In genomic region chr7:84137779-84138178, GRCm38 (mm10) we compare ENCODE assay signal across 14 mouse cellular contexts. TPM values are rescaled to one million over a fixed set of nuclear protein-coding genes. Genes with fewer than 3 reads are reported as not detected.
A peak's percentile ranks its signal among the peaks of the same experiment; 100 is the strongest.
DNase-seq lines count a peak whose midpoint lies in the region; ATAC-seq and TF ChIP-seq lines count a peak whose summit lies in the region.
"Had no signal": no experiment of that assay in that cellular context is flagged by ENCODE, and none has a peak within 500 bp of the region (broad histone marks: within the 10 kb centered on the region; RNA-seq: fewer than 3 reads in every experiment).

No protein-coding gene starts in this region.

- H3K27ac ChIP-seq in left cerebral cortex, adult 2 months = no peak overlapping the region

- TF ChIP-seq CTCF in left cerebral cortex, adult 2 months (IDR thresholded peaks at IDR 0.05) = no peak

- H3K4me3 ChIP-seq in left cerebral cortex, adult 2 months = no peak overlapping the region
- H3K4me3 ChIP-seq: megakaryocyte, embryonic 14.5 days had no signal

- intact Hi-C loops in heart, postnatal 10 days (cut with DNase I) = no loop called here
- intact Hi-C loops in left cerebral cortex, adult 2 months (cut with DNase I) = no loop called here
- intact Hi-C loops in left cerebral cortex, postnatal 4 days (cut with DNase I) = no loop called here

- DNase-seq in heart, adult 11 months = peak; percentile 45
- no peak for DNase-seq in heart, postnatal 10 days
- peak; percentile 26 to 40 for DNase-seq in left cerebral cortex, adult 2 months (ENCODE audit: extremely low spot score in 1 of 2, low spot score in 2 of 2)
- DNase-seq in left cerebral cortex, postnatal 4 days = no peak
- DNase-seq in thymus, postnatal 4 days = peak; percentile 42
- no peak for DNase-seq in thymus, postnatal 36 days
- DNase-seq in embryo, embryonic 9.5 days (ENCODE audit: extremely low spot score) = no peak
- DNase-seq: cerebellum, adult 8-10 months; heart, postnatal 14 days; kidney, postnatal 36 days; lung, embryonic 14.5 days had no signal

- no peak for ATAC-seq in granulocyte monocyte progenitor cell, adult 5-6 weeks (replicated peaks; ENCODE audit: poor library complexity, severe bottlenecking)
- ATAC-seq: intestine, embryonic 16.5 days had no signal

RNA-seq across cellular contexts. Expression of gene Abhd17c, which starts 13.9 kb away (rescaled TPM):
- total RNA-seq in heart, postnatal 10 days (2021) = 10 to 100 TPM; 39.3 to 46.7 TPM
- 10 to 100 TPM; 33.3 to 37.6 TPM for total RNA-seq in left cerebral cortex, adult 2 months (2021)
- total RNA-seq in left cerebral cortex, postnatal 4 days (2021) = 100 to 1,000 TPM; 108 to 112 TPM
- 42.3 and 51.2 TPM in 2 replicates for total RNA-seq in granulocyte monocyte progenitor cell, adult 5-6 weeks (2014; fragmentation: Nextera tagmentation)
- total RNA-seq in granulocyte monocyte progenitor cell, adult 5-6 weeks (2017) = 14.9 and 18.6 TPM in 2 replicates

RNA-seq across cellular contexts. Expression of gene Cemip, which starts 51.5 kb away (rescaled TPM):
- 1 to 10 TPM; 1.5 TPM for total RNA-seq in heart, postnatal 10 days (2021)
- 10 to 100 TPM; 16.3 to 16.9 TPM for total RNA-seq in left cerebral cortex, adult 2 months (2021)
- total RNA-seq in left cerebral cortex, postnatal 4 days (2021) = 10 to 100 TPM; 10.1 to 11.8 TPM
- total RNA-seq in granulocyte monocyte progenitor cell, adult 5-6 weeks (2014; fragmentation: Nextera tagmentation) = not detected in 2 replicates
- total RNA-seq in granulocyte monocyte progenitor cell, adult 5-6 weeks (2017) = not detected in 2 replicates

Comparison
In these comparisons a context has a peak if more than half of its experiments do, and no peak if none do; other contexts are left out.
1. DNase-seq: peak in heart, adult 11 months (single experiment), left cerebral cortex, adult 2 months (2 of 2) and thymus, postnatal 4 days (single experiment); none in heart, postnatal 10 days (0 of 2), left cerebral cortex, postnatal 4 days (single experiment), thymus, postnatal 36 days (0 of 2) and embryo, embryonic 9.5 days (single experiment).
2. RNA of gene Cemip, which starts 51.5 kb away (total RNA-seq): 16.3 to 16.9 TPM in left cerebral cortex, adult 2 months and 10.1 to 11.8 TPM in left cerebral cortex, postnatal 4 days; 1.5 TPM in heart, postnatal 10 days and not detected in granulocyte monocyte progenitor cell, adult 5-6 weeks; every median in the first group is over 4 times any median in the second.